Mouse (Mus musculus): Measurements from ENCODE around the gene Klhl6. TPM values are rescaled to one million over a fixed set of nuclear protein-coding genes. Genes with fewer than 3 reads are reported as not detected.
"Not testable (repeated sequence)": the region's sequence is repeated elsewhere in the genome, so short reads cannot be mapped to it uniquely, and the experiment has no call there.

Klhl6 gene
- total RNA-seq (2021): 1 to 10 TPM; 4.2 to 5.9 TPM

- intact Hi-C loops (cut with DNase I): loop anchor here (2.0 to 5.0 kb wide), 2 partner anchors 22 to 115 kb away; partner anchors contain the start of gene Klhl24
- peak; percentile 52 for DNase-seq (ENCODE audit: low spot score)
Observed at GRCm38 (mm10) chr16:19982537-19983257, at the start of gene Klhl6. Gene Klhl6, minus strand, starts transcription at chr16:19983037.

- intact Hi-C loops (cut with DNase I): not testable (repeated sequence)
Observed at GRCm38 (mm10) chr16:20027241-20027640, 44.4 kb upstream of the Klhl6 start.

GRCm38 (mm10) chr16:20022821-20023220 lies 40.0 kb upstream of the Klhl6 start:
- no peak for DNase-seq (ENCODE audit: low spot score)
- intact Hi-C loops (cut with DNase I): no loop called here

More at GRCm38 (mm10) chr16:20027241-20027640, 44.4 kb upstream of the Klhl6 start:
- DNase-seq (ENCODE audit: low spot score): not testable (repeated sequence)

GRCm38 (mm10) chr16:20021848-20022247 lies 39.0 kb upstream of the Klhl6 start:
- DNase-seq (ENCODE audit: low spot score): no peak
- intact Hi-C loops (cut with DNase I): no loop called here

- intact Hi-C loops (cut with DNase I): no loop called here
- DNase-seq (ENCODE audit: low spot score): no peak
Observed at GRCm38 (mm10) chr16:20012647-20013046, 29.8 kb upstream of the Klhl6 start.

GRCm38 (mm10) chr16:20006066-20006465 lies 23.2 kb upstream of the Klhl6 start:
- no peak for DNase-seq (ENCODE audit: low spot score)
- intact Hi-C loops (cut with DNase I): no loop called here

GRCm38 (mm10) chr16:20000286-20000685 lies 17.4 kb upstream of the Klhl6 start:
- intact Hi-C loops (cut with DNase I); DNase-seq (ENCODE audit: low spot score): not testable (repeated sequence)

GRCm38 (mm10) chr16:19997616-19998015 lies 14.8 kb upstream of the Klhl6 start:
- DNase-seq (ENCODE audit: low spot score): no peak
- intact Hi-C loops (cut with DNase I): no loop called here

GRCm38 (mm10) chr16:19996913-19997312 lies 14.1 kb upstream of the Klhl6 start:
- DNase-seq (ENCODE audit: low spot score); intact Hi-C loops (cut with DNase I): not testable (repeated sequence)

GRCm38 (mm10) chr16:19995818-19996217 lies 13.0 kb upstream of the Klhl6 start:
- no peak for DNase-seq (ENCODE audit: low spot score)
- intact Hi-C loops (cut with DNase I): no loop called here

- intact Hi-C loops (cut with DNase I): no loop called here
- DNase-seq (ENCODE audit: low spot score): no peak
Observed at GRCm38 (mm10) chr16:19993278-19993677, 10.4 kb upstream of the Klhl6 start.

- intact Hi-C loops (cut with DNase I): no loop called here
- DNase-seq (ENCODE audit: low spot score): no peak
Observed at GRCm38 (mm10) chr16:19990536-19990935, 7.7 kb upstream of the Klhl6 start.

- no peak for DNase-seq (ENCODE audit: low spot score)
- intact Hi-C loops (cut with DNase I): no loop called here
Observed at GRCm38 (mm10) chr16:19987589-19987988, 4.8 kb upstream of the Klhl6 start.

- intact Hi-C loops (cut with DNase I): loop anchor here (5.0 kb wide), 1 partner anchor 112 kb away; the partner anchor contains the start of gene Klhl24
Observed at GRCm38 (mm10) chr16:19984884-19985643, 2.2 kb upstream of the Klhl6 start.

GRCm38 (mm10) chr16:19983559-19983958 lies 722 bp upstream of the Klhl6 start:
- intact Hi-C loops (cut with DNase I): loop anchor here (2.0 to 5.0 kb wide), 2 partner anchors 23 to 114 kb away; partner anchors contain the start of gene Klhl24
- no peak for DNase-seq (ENCODE audit: low spot score)

More at GRCm38 (mm10) chr16:19984884-19985643, 2.2 kb upstream of the Klhl6 start:
- DNase-seq (ENCODE audit: low spot score): no peak

GRCm38 (mm10) chr16:19981684-19982083 lies 1.2 kb downstream of the Klhl6 start:
- no peak for DNase-seq (ENCODE audit: low spot score)
- intact Hi-C loops (cut with DNase I): loop anchor here (2.0 to 5.0 kb wide), 2 partner anchors 21 to 116 kb away; partner anchors contain the start of gene Klhl24

- no peak for DNase-seq (ENCODE audit: low spot score)
- intact Hi-C loops (cut with DNase I): loop anchor here (5.0 kb wide), 1 partner anchor 116 kb away; the partner anchor contains the start of gene Klhl24
Observed at GRCm38 (mm10) chr16:19981006-19981405, 1.8 kb downstream of the Klhl6 start.

- intact Hi-C loops (cut with DNase I): loop anchor here (5.0 kb wide), 1 partner anchor 118 kb away; the partner anchor contains the start of gene Klhl24
- no peak for DNase-seq (ENCODE audit: low spot score)
Observed at GRCm38 (mm10) chr16:19979755-19980154, 3.1 kb downstream of the Klhl6 start.

- intact Hi-C loops (cut with DNase I): no loop called here
- no peak for DNase-seq (ENCODE audit: low spot score)
Observed at GRCm38 (mm10) chr16:19977282-19977681, 5.6 kb downstream of the Klhl6 start.

GRCm38 (mm10) chr16:19976825-19977224 lies 6.0 kb downstream of the Klhl6 start:
- DNase-seq (ENCODE audit: low spot score): no peak
- intact Hi-C loops (cut with DNase I): no loop called here

GRCm38 (mm10) chr16:19975432-19975831 lies 7.4 kb downstream of the Klhl6 start:
- DNase-seq (ENCODE audit: low spot score): no peak
- intact Hi-C loops (cut with DNase I): no loop called here
